In the genomic region with DNA sequence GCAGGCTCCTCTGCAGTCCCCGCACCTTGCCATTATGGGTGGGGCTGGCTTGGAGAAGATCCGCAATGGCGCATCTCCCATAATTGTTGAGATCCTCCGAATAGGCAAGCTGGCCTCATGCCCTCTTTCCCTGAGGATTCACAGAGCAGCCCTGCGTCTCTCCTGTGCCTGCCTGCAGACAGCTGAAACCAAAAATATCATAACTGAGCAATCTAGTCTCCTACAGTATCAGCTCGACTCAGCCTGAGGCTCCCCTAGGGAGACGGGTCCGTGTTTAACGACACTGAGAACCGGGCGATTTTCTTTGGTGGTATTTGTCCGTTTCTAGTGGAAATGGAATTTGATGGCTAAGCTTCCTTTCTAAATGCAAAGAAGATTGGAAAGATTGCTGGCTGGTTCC, we compare ENCODE assay signal across 8 mouse cellular contexts. TPM values are rescaled to one million over a fixed set of nuclear protein-coding genes. Genes with fewer than 3 reads are reported as not detected.
A peak's percentile ranks its signal among the peaks of the same experiment; 100 is the strongest.
DNase-seq lines count a peak whose midpoint lies in the region; ATAC-seq and TF ChIP-seq lines count a peak whose summit lies in the region.

No protein-coding gene starts in this region.

- DNase-seq in frontal cortex, postnatal 36 days (ENCODE audit: low spot score in 2 of 2), result no peak
- peak; percentile 16 for DNase-seq in urinary bladder, adult 2 months (ENCODE audit: low spot score)
- no peak for DNase-seq in urinary bladder, postnatal 25 days (ENCODE audit: low spot score)
- DNase-seq in stomach, postnatal 0 days (ENCODE audit: low spot score), result peak; percentile 13
- DNase-seq in retina, embryonic 14.5 days (ENCODE audit: low spot score), result no peak
- DNase-seq in B cell, adult 2 months, result no peak

- H3K4me1 ChIP-seq in limb, embryonic 12.5 days (replicated peaks), result peaks cover 60% of the 10 kb centered on the region
- H3K4me1 ChIP-seq in stomach, postnatal 0 days (replicated peaks; ENCODE audit: control insufficient read depth, insufficient read depth), result 0 out of 2 replicates have a peak, but pooled peaks cover 7% of the 10 kb centered on the region

- TF ChIP-seq CTCF in stomach, postnatal 0 days (IDR thresholded peaks at IDR 0.05; ENCODE audit: low read depth), result no peak

- 16% methylated on average over 12 of the region's 12 CpGs for WGBS in limb, embryonic 12.5 days
- 24% methylated on average over 12 of the region's 12 CpGs for WGBS in stomach, postnatal 0 days

- H3K36me3 ChIP-seq in limb, embryonic 12.5 days, result no peaks in the 10 kb centered on the region
- H3K36me3 ChIP-seq in stomach, postnatal 0 days (ENCODE audit: control insufficient read depth, insufficient read depth, low read length), result no peaks in the 10 kb centered on the region

- H3K9ac ChIP-seq in limb, embryonic 12.5 days (replicated peaks), result no peak overlapping the region; the same call in 1 of the 2 replicates
- no peak overlapping the region for H3K9ac ChIP-seq in stomach, postnatal 0 days (ENCODE audit: low read length)

- H3K9me3 ChIP-seq in limb, embryonic 12.5 days, result no peaks in the 10 kb centered on the region
- H3K9me3 ChIP-seq in stomach, postnatal 0 days (ENCODE audit: control insufficient read depth, low read length), result no peaks in the 10 kb centered on the region

- ATAC-seq in frontal cortex, adult (ENCODE audit: low TSS enrichment), result 0 out of 2 replicates have a peak, but pooled peaks have one; percentile 17
- ATAC-seq in limb, embryonic 12.5 days (ENCODE audit: insufficient number of reproducible peaks, insufficient read depth, low FRiP score, low TSS enrichment, low read depth), result no peak
- ATAC-seq in stomach, postnatal 0 days (ENCODE audit: low FRiP score, low TSS enrichment), result no peak

- H3K27me3 ChIP-seq in limb, embryonic 12.5 days, result peaks cover 35% of the 10 kb centered on the region
- H3K27me3 ChIP-seq in stomach, postnatal 0 days (ENCODE audit: control insufficient read depth, insufficient read depth, low read length), result no peaks in the 10 kb centered on the region

- peak overlapping the region; percentile 50 for H3K4me2 ChIP-seq in limb, embryonic 12.5 days
- peak overlapping the region; percentile 32 for H3K4me2 ChIP-seq in stomach, postnatal 0 days (replicated peaks; ENCODE audit: low read depth)

- no peak for TF ChIP-seq EP300 in stomach, postnatal 0 days (optimal IDR thresholded peaks at IDR 0.05)

- peak overlapping the region; percentile 30 for H3K4me3 ChIP-seq in limb, embryonic 12.5 days (replicated peaks)
- H3K4me3 ChIP-seq in stomach, postnatal 0 days (ENCODE audit: low read depth, low read length), result no peak overlapping the region

- H3K27ac ChIP-seq in limb, embryonic 12.5 days, result no peak overlapping the region; the same call in 1 of the 2 replicates
- H3K27ac ChIP-seq in stomach, postnatal 0 days (replicated peaks), result 0 out of 2 replicates have a peak overlapping the region, but pooled peaks have one; percentile 18

RNA-seq across cellular contexts. Expression of a gene that starts 8.7 kb away (rescaled TPM):
- 0.15 and 0.21 TPM in 2 replicates for polyA plus RNA-seq in urinary bladder, adult 2 months (2012; rRNA removed)
- polyA plus RNA-seq in limb, embryonic 12.5 days (2016; fragmentation: Nextera tagmentation; extraction: Ambion mirVana), result 0.20 and 0.45 TPM in 2 replicates
- polyA plus RNA-seq in stomach, postnatal 0 days (2015; fragmentation: Nextera tagmentation; extraction: Ambion mirVana), result 0.02 and 0.06 TPM in 2 replicates

RNA-seq across cellular contexts. Expression of a gene that starts 8.7 kb away (rescaled TPM):
- polyA plus RNA-seq in urinary bladder, adult 2 months (2012; rRNA removed), result 0.23 and 0.32 TPM in 2 replicates
- 0.83 and 1.2 TPM in 2 replicates for polyA plus RNA-seq in limb, embryonic 12.5 days (2016; fragmentation: Nextera tagmentation; extraction: Ambion mirVana)
- 0.30 and 0.42 TPM in 2 replicates for polyA plus RNA-seq in stomach, postnatal 0 days (2015; fragmentation: Nextera tagmentation; extraction: Ambion mirVana)

RNA-seq across cellular contexts. Expression of a gene that starts 29.6 kb away (rescaled TPM):
- polyA plus RNA-seq in urinary bladder, adult 2 months (2012; rRNA removed), result not detected in 2 replicates
- not detected in 2 replicates for polyA plus RNA-seq in limb, embryonic 12.5 days (2016; fragmentation: Nextera tagmentation; extraction: Ambion mirVana)
- polyA plus RNA-seq in stomach, postnatal 0 days (2015; fragmentation: Nextera tagmentation; extraction: Ambion mirVana), result 0.19 TPM in 1 of 2 replicates, not detected in the other

Comparison
In these comparisons a context has a peak if more than half of its experiments do, and no peak if none do; other contexts are left out.
1. DNase-seq: peak in urinary bladder, adult 2 months (single experiment) and stomach, postnatal 0 days (single experiment); none in frontal cortex, postnatal 36 days (0 of 2), urinary bladder, postnatal 25 days (single experiment), retina, embryonic 14.5 days (single experiment) and B cell, adult 2 months (0 of 2).